Mouse (Mus musculus) WW6 (cell line): ENCODE data around the gene Ahctf1.
A peak's percentile ranks its signal among the peaks of the same experiment; 100 is the strongest.
"Not testable (repeated sequence)": the region's sequence is repeated elsewhere in the genome, so short reads cannot be mapped to it uniquely, and the experiment has no call there.

Experiments used
- DNase-seq: peaks from one replicate; pipeline ENCODE4 v3.0.0-alpha.2; 2013; ENCODE audit warnings: low read depth, low spot score

The Ahctf1 gene

DNA sequence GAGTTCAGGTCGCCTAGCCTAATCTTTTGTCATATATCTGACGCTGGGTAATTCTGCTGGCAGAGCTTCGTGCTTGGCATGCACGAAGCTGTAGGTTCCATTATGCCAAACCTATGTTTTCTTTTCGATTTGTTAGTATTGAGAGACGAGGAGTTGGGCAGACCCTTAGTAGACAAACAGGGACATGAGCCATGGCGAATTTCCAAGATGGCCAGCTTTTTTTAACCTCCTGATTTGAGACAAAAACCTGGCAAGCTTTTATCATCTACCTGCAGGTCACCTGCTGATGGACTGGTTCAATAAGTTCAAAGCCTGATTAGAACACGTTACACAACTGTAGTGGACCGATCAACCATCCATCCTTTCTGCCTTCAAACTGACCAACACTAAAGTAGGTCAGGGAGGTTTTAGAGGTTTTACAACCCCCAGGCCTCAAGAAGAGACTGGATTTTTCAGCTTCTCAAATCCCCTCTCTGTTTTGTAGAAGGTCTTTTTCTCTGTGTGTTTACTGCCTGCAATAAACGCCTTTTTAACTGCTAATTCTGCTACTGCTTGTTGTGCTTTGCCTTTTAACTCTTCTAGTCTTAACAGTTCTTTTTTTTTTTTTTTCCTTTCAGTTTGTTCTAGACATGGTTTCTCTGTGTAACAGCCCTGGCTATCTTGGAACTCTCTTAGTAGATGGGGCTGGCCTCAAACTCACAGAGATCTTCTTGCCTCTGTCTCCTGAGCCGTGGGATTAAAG is 831 bp upstream of the Ahctf1 start:
- no peak for DNase-seq

DNA sequence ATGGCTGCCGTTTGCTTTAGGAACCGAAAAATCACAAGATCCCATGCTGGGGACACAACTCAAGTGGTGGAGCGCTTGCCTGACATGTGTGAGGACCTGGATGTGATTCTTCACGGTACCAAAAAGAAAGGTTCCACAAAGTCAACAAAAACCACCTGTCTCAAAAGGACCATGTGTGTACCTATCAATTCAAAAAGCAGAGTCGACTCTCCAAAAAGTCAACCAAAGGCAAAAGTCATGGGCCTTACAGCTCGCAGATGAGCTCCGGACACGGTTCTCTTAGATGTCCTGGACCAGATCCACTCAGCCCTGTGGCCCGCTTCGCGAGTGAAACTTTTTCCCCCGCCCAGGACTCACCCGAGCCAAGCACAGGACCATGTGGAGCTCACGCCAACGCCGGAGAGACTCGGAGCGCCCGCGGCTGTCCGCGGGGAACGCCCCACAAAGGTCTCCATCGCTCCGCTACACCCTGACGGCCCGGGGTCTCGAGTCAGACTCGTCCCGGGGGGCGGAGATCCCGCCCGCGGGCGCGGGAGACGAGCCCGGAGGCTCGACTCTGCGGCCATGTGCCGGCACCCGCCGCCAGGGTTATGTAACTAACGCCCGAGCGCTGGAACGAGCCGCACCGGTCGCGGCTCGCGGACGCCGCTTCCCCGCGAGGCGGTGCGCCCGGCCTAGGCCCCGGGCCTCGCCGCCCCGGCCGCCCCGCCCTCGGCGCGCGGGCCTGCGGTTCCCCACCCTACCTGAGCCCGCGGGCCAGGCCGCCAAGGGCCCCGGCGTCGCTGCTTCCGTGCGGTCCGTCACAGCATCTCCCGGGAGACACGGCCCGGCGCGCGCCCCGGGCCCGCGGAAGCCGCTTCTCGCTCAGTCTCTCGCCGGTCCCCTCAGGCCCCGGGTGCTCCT is 619 bp downstream of the Ahctf1 start, which contains the start of gene Gm10518:
Gm10518 (plus strand) TSS at position 767 of the 903 bp plus-strand sequence.
- DNase-seq, result no peak

GRCm38 (mm10) chr1:179798794-179799193 is 4.7 kb downstream of the Ahctf1 start:
- DNase-seq, result no peak

DNA sequence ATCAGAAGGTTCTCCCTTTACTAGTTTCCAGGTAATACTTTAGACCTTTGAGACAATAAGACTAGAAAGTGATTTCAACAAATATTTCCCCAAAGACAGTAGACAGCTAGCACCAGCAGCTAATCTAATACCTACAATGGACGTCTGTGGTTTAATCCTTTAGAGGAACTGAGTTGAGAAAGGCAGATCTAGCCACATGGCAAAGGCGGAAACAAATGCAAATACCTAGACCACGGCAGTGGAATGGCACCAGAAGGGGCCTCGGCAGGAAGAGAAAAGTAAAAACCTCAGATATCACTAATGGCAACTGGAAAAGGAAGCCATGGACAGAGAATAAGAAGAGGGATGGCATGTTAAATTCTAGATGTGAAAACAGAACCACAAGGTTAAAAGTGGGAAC is 16.2 kb downstream of the Ahctf1 start:
- no peak for DNase-seq

- no peak for DNase-seq
Observed at GRCm38 (mm10) chr1:179785502-179785901, 18.0 kb downstream of the Ahctf1 start.

DNA sequence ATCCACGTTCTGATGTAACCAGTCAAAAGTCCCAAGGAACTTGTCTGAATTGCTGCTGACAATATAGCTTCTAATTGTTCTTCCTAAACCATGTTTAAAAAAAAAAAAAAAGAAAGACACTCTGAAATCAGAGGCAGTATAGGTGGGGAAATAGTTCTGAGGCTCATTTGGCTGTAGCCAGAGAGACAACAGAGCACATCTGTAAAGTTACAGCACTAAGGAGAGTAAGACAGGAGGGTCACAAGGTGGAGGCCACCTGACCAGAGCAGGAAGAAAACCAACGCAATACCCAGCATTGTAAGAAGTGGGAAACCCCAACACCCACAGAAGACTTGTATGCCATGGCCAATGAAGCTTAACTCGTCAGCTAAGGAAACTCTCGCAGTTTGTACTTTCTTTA is 19.4 kb downstream of the Ahctf1 start:
- no peak for DNase-seq

DNA sequence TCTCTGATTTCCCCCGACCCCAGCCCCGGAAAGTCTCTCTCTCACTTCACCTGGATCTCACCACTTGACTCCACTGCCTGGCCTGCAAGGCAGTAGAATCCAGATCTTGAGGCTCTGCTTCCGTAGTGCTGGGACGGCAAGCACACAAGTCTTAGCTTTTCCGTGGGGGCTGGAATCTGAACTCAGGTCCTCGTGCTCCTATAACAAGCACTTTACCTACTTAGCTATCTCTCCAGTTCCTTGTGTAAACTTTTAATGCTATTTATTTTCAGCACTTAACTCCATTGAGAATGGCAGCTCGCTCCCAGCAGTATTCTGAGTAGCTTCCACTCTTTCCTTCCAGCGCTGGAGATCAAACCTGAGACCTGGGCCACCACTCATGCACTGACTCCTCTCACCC is 26.6 kb downstream of the Ahctf1 start:
- DNase-seq, result no peak

DNA sequence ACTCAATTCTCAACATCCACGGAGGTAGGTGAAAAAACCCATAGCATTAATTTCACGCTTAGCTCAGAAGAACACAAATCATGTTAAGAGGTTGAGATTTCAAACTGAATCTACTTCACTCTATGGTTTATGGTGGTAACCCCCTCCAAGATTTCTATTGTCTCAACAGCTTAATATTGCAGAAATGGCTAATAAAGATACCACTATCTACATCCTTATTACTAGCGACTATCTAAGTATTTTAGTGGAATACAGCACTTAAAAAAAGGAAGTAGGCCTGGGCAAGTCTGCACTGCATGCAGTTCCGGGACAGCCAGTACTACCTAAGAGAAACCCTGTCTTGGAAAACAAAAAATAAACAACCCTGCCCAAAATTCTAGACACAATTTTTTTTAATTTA is 42.9 kb downstream of the Ahctf1 start:
- DNase-seq, result no peak

DNA sequence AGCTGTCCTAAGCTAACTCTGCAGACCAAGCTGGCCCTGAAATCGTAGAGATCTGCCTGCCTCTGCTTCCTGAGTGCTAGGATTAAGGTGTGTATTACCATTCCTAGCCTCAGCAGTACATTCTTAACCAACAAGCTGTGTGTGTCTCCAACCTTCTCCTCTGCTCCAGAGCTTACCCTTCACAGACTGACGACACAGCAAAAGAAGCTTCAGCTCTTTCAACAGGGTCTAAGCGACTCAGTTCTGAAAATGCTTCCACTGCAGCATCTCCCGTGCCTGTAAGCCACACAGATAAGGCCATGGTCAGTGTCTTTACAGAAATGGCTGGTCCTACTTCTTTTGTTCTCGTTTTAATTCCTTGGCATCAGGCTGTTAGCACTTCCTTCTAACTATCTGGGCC is 43.4 kb downstream of the Ahctf1 start:
- no peak for DNase-seq

- DNase-seq, result no peak
Observed at GRCm38 (mm10) chr1:179756477-179756876, 47.0 kb downstream of the Ahctf1 start.

DNA sequence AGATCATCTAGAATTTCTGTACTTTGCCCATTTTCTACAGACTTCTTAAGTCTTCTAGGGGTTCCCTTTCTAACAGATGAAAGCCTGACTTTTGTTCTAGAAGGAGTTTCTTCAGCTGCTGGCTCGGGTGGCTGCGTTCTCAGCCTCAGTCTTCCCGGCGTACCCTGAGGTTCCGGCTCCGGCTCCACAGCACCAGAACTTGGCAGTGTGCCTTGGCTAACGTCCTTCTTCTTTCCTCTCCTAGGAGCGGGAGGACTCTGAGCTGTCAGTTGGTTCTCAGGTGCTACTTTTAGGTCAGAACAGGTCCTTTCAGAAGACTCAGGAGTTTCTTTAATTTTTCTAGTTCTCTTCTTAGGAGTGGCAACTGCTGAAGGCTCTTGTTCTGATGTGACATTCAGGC is 50.5 kb downstream of the Ahctf1 start:
- no peak for DNase-seq

- no peak for DNase-seq
Observed at GRCm38 (mm10) chr1:179752276-179752675, 51.2 kb downstream of the Ahctf1 start.

GRCm38 (mm10) chr1:179745171-179745570 is 58.3 kb downstream of the Ahctf1 start, which contains the start of gene Kif28:
Gene Kif28, minus strand, starts transcription at chr1:179745271.
- no peak for DNase-seq

DNA sequence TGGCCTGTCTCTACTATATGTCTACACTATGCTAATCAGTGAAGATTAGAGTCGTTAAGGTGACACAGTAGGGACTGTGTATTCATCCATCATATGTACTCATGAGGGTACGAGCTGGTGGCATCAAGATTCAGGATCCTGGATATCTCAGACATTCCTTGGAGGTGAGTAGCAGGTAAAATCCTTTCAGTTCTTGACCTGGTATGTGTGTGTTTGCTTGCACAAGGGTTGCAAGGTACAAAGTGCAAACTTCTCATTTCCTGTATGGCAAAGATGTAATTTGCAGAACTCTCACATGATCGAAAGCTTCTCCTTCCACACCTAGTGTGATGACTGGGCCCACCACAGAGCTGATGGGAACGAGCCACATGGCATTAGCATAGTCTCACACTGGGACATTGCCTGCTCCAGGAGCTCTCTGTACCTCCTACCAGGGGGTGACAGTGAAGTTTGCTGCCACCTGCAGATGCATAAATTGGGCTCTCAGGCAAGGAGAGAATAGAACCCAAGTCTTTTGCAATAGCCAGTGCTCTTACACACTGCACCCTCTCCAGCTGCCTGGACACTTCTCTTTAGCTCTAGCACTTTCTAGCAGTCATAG is 59.8 kb downstream of the Ahctf1 start:
- no peak for DNase-seq

DNA sequence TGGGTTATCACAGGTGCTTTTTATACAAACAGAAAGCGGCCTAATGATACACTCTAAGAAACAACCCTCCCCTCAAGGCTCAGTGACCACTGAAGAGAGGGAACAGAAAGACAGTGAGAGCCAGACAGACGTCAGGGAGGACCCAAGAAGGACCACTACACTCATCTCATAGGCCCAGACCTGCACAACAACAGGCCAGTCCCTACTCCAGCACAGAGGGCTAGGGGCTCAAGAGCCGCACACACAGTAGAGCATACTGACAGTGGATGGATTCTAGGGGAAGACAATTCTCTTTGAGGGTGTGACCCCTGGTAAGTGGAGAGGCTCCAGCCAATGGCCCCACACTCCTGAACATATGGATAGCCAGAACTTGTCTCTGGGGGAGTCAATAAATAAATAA is 67.0 kb downstream of the Ahctf1 start:
- DNase-seq, result no peak

DNA sequence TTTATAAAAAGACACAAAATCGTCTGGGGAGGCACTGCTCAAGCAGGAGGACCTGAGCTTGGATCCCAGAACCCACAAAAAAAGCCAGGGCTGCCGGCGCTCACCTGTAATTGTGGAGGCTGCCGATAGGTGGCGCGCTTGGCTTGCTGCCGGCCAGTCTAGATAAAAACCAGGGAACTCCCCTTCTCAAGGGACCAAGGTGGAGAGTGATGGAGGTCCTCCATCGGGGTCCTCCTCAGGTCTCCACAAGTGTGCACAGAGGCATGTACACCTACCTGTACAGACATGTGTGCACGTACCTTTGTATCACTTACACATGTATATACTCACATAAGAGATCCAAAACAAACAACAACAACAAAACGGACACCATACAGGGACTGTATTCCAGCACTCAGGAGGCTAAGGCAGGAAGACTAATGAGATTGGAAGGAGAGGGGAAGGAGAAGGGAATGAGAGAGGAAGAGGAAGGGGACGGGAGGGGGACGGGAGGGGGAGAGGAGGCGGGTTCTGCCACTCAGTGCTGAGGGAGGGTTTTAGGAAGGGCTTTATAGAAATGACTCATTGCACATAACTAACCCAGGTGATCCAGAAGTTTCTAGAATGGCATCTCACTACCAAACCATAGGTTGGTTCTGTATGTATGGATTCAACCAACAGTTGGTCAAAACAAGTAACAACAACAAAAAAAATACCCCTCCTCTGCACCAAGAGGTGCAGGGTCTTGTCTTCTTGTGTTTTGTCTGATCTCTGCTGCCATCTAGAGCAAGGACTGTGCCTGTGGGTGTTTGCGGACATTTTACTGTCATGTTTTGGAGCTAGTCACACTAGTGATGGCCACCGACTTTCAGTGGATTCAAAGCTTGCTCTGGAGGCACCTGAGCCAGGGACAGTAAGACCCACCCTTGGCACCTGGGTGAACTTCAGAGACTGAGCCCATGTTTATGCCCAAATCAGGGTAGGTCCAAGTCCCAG is 68.7 kb downstream of the Ahctf1 start:
- DNase-seq, result peak; percentile 50

GRCm38 (mm10) chr1:179731391-179731790 is 72.1 kb downstream of the Ahctf1 start:
- DNase-seq, result no peak

GRCm38 (mm10) chr1:179728661-179729060 is 74.8 kb downstream of the Ahctf1 start:
- DNase-seq, result no peak

- DNase-seq, result peak; percentile 36
Observed at GRCm38 (mm10) chr1:179722811-179723469, 80.5 kb downstream of the Ahctf1 start.

DNA sequence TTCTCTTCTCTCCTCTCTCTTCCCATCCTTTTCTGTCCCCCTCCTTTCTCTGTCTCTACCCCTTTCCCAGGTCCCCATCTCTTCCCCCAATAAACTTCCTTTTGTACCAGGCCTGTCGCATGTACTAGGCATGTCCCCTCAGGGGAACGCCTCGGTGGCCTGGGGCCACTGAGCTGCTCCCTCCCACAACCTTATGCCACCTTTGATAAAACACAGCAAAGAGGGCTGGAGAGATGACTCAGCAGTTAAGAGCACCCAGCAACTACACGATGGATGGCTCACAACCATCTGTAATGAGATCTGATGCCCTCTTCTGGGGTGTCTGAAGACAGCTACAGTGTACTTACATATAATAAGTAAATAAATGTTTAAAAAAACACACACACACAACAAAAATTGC is 87.7 kb downstream of the Ahctf1 start:
- DNase-seq, result no peak

DNA sequence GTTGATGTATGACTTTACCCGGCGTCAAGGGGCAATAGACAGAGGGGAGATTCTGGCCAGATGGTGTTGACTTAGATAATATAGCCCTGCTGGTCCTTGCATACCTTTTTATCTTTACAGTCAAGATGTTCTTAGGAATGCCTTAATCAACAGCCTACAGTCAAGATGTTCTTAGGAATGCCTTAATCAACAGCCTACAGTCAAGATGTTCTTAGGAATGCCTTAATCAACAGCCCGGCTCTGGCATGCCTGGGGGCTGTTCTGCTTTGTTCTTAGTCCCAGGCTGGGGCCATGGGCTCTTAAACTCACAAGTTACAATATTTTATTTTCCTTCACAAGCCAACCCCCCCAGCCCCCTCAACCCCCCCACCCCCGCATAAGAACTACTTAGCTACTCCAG is 88.2 kb downstream of the Ahctf1 start:
- not testable (repeated sequence) for DNase-seq
